Mouse (Mus musculus) cerebellum, adult 2 months (tissue): Measurements from ENCODE around the gene Stab2.
A peak's percentile ranks its signal among the peaks of the same experiment; 100 is the strongest.

ENCODE experiments used
- CTCF ChIP-seq: fragments of 200-500 bp; IDR thresholded peaks from 2 replicates; pipeline ENCODE4 v1.5.1; 2011; ENCODE audit warnings: low read depth, mild to moderate bottlenecking, control low read depth, low read length, moderate library complexity, borderline replicate concordance; ENCODE audit not compliant: insufficient read depth
- POLR2A ChIP-seq: fragments of 200-500 bp; IDR thresholded peaks from 2 replicates; pipeline ENCODE4 v1.6.1; 2011; ENCODE audit warnings: low read length, control low read depth, borderline replicate concordance; ENCODE audit not compliant: insufficient read depth

DNA sequence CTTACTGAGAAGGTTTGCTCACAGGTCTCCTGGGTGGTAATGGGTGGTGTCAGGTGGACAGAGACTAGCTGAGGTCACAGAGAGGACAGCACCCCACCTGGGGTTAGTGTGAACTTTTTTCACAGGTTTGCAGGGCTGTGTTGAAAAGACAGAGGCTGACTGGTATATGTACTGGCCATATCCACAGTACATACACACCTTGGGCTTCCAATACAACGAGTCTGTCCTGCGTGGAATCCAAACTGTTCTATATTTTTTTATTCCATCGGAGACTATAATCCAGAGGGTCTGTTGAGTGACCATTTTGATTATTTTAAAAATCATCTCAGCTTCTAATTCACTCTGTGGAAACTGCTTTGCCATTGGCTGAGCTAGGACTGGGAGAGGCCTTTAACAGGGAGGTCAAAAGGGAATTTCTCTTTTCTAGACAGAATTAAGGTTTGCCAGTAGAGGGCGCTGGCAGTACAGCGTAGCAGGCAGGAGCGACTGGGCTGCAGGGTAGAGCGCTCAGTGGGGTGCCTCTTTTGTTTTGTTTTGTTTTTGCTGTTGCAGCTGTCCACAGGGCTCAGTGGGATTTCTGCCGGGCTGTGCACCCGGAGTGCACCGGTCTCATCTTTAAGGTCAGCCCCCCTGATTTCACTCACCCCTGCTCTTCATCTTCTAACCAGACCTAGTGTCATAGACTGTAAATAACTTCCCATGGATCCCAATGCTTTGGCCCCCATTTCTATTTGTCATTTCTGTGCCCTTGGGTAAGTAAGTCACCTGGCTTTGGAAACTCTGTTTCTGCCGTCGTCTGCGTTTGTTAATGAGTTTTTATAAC, 35.9 kb downstream of the Stab2 start:
- TF ChIP-seq CTCF (peak; percentile 70), POLR2A (no peak)
